ENCODE assay signal across 8 mouse cellular contexts in the genomic region with DNA sequence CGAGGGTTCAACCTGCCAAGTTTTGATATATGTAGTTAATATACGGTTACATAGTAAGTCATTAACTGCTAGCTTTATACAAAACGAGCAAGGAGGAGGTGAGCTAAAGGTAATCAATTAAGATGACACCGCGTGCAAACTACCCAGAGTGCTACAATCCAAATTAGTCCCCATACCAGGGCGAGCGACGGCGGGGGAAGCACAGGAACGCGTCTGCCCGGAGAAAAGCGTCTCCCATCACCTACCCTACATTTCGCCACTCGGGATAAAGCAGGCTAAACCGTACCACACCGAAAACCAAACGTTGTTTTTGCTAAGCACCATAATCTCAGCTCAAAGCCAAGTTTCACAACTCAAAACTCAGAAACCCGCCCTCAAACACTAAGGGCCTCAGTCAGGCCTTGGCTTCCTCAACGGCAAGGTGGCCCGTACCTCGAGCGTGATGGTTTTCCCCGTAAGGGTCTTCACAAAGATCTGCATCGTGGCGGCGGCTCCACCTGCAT. TPM values are rescaled to one million over a fixed set of nuclear protein-coding genes. Genes with fewer than 3 reads are reported as not detected.
A peak's percentile ranks its signal among the peaks of the same experiment; 100 is the strongest.
DNase-seq lines count a peak whose midpoint lies in the region; ATAC-seq and TF ChIP-seq lines count a peak whose summit lies in the region.

No protein-coding gene starts in this region.

- H3K4me3 ChIP-seq in lung, adult 2 months (replicated peaks; ENCODE audit: extremely low read depth, low read depth, low read length): peak overlapping the region; percentile 97
- peak overlapping the region; percentile 100 for H3K4me3 ChIP-seq in embryonic fibroblast, embryonic 13.5 days (ENCODE audit: insufficient read depth, low read length)
- H3K4me3 ChIP-seq in intestine, postnatal 0 days (ENCODE audit: low read depth, low read length): peak overlapping the region; percentile 72
- H3K4me3 ChIP-seq in neural tube, embryonic 13.5 days: peak overlapping the region; percentile 82

- ATAC-seq in intestine, postnatal 0 days: peak; percentile 40
- peak; percentile 21 for ATAC-seq in neural tube, embryonic 13.5 days (ENCODE audit: low read depth)
- no peak for ATAC-seq in activated CD4-positive, CD25-positive, alpha-beta regulatory T cell, adult 4 months

- peak overlapping the region; percentile 82 for H3K27ac ChIP-seq in embryonic fibroblast, embryonic 13.5 days (ENCODE audit: insufficient read depth, low read length)
- H3K27ac ChIP-seq in intestine, postnatal 0 days (ENCODE audit: low read depth, low read length): peak overlapping the region; percentile 81
- peak overlapping the region; percentile 88 for H3K27ac ChIP-seq in neural tube, embryonic 13.5 days (replicated peaks)

- WGBS in lung, adult 2 months: under 1% methylated on average over 27 of the region's 27 CpGs
- WGBS in intestine, postnatal 0 days: under 1% methylated on average over 27 of the region's 27 CpGs
- under 1% methylated on average over 27 of the region's 27 CpGs for WGBS in neural tube, embryonic 13.5 days

- peaks cover 21% of the 10 kb centered on the region for H3K36me3 ChIP-seq in intestine, postnatal 0 days (ENCODE audit: control insufficient read depth, insufficient read depth)
- H3K36me3 ChIP-seq in neural tube, embryonic 13.5 days: peaks cover 40% of the 10 kb centered on the region

- H3K4me2 ChIP-seq in intestine, postnatal 0 days (replicated peaks; ENCODE audit: low read depth): peak overlapping the region; percentile 80
- peak overlapping the region; percentile 71 for H3K4me2 ChIP-seq in neural tube, embryonic 13.5 days

- H3K9ac ChIP-seq in intestine, postnatal 0 days (ENCODE audit: low read depth, low read length): peak overlapping the region; percentile 79
- H3K9ac ChIP-seq in neural tube, embryonic 13.5 days: peak overlapping the region; percentile 89

- TF ChIP-seq CTCF in lung, adult 2 months (IDR thresholded peaks at IDR 0.05; ENCODE audit: insufficient read depth, low read length): no peak
- no peak for TF ChIP-seq CTCF in embryonic fibroblast, embryonic 13.5 days (IDR thresholded peaks at IDR 0.05; ENCODE audit: borderline replicate concordance, insufficient read depth, low read length)
- TF ChIP-seq CTCF in intestine, postnatal 0 days (IDR thresholded peaks at IDR 0.05; ENCODE audit: low read depth): no peak

- intact Hi-C loops in gastrocnemius, postnatal 36 days (cut with DNase I): loop anchor here (5.0 kb wide), 1 partner anchor 175 kb away; the partner anchor contains the start of gene Ccdc88a

- no peak for DNase-seq in lung, adult 2 months
- no peak for DNase-seq in lung, postnatal 14 days
- no peak for DNase-seq in gastrocnemius, postnatal 36 days
- DNase-seq in adrenal gland, postnatal 14 days: no peak

- H3K27me3 ChIP-seq in intestine, postnatal 0 days (replicated peaks; ENCODE audit: control insufficient read depth, insufficient read depth, low read length): no peaks in the 10 kb centered on the region
- no peaks in the 10 kb centered on the region for H3K27me3 ChIP-seq in neural tube, embryonic 13.5 days

- TF ChIP-seq POLR2A in lung, adult 2 months (IDR thresholded peaks at IDR 0.05; ENCODE audit: borderline replicate concordance, extremely low read depth, low read depth, low read length): no peak
- no peak; the same call in 1 of the 2 replicates for TF ChIP-seq POLR2A in embryonic fibroblast, embryonic 13.5 days (IDR thresholded peaks at IDR 0.05; ENCODE audit: low read depth, low read length)

- H3K4me1 ChIP-seq in lung, adult 2 months (ENCODE audit: control insufficient read depth, insufficient read depth, low read length): no peaks in the 10 kb centered on the region; the same call in 1 of the 2 replicates
- H3K4me1 ChIP-seq in embryonic fibroblast, embryonic 13.5 days (ENCODE audit: control insufficient read depth, insufficient read depth, low read length): peaks cover 3% of the 10 kb centered on the region; the same call in 1 of the 2 replicates
- H3K4me1 ChIP-seq in intestine, postnatal 0 days (replicated peaks; ENCODE audit: control insufficient read depth, insufficient read depth, low read length): peaks cover 6% of the 10 kb centered on the region
- H3K4me1 ChIP-seq in neural tube, embryonic 13.5 days (replicated peaks): peaks cover 16% of the 10 kb centered on the region

- H3K9me3 ChIP-seq in intestine, postnatal 0 days (ENCODE audit: control insufficient read depth): no peaks in the 10 kb centered on the region
- no peaks in the 10 kb centered on the region for H3K9me3 ChIP-seq in neural tube, embryonic 13.5 days

RNA-seq across cellular contexts. Expression of gene Clhc1, which starts 0.5 kb away (rescaled TPM):
- polyA plus RNA-seq in lung, adult 2 months (2012; rRNA removed): not detected in 2 replicates
- 0.49 TPM in 1 of 2 replicates, not detected in the other for polyA plus RNA-seq in embryonic fibroblast, embryonic 13.5 days (2011; ENCODE audit: insufficient read length, low read depth, missing spikeins)
- polyA plus RNA-seq in intestine, postnatal 0 days (2015; fragmentation: Nextera tagmentation; extraction: Ambion mirVana): 0.20 TPM in 1 of 2 replicates, not detected in the other
- 0.35 TPM in 1 of 2 replicates, not detected in the other for polyA plus RNA-seq in neural tube, embryonic 13.5 days (2015; fragmentation: Nextera tagmentation; extraction: Ambion mirVana)
- total RNA-seq in gastrocnemius, postnatal 36 days (2021): not detected
- 0.26 and 0.30 TPM in 2 replicates for total RNA-seq in adrenal gland, postnatal 14 days (2021)
- polyA plus RNA-seq in activated CD4-positive, CD25-positive, alpha-beta regulatory T cell, adult 4 months (2017; shearing (Covaris generic)): 1 to 10 TPM in 1 of 2 experiments, under 1 TPM in 1; 0.78 to 1.2 TPM

RNA-seq across cellular contexts. Expression of gene Rps27a, which starts 0.6 kb away (rescaled TPM):
- polyA plus RNA-seq in lung, adult 2 months (2012; rRNA removed): 68.8 and 118 TPM in 2 replicates
- 1,861 and 1,959 TPM in 2 replicates for polyA plus RNA-seq in embryonic fibroblast, embryonic 13.5 days (2011; ENCODE audit: insufficient read length, low read depth, missing spikeins)
- 769 and 795 TPM in 2 replicates for polyA plus RNA-seq in intestine, postnatal 0 days (2015; fragmentation: Nextera tagmentation; extraction: Ambion mirVana)
- 685 and 734 TPM in 2 replicates for polyA plus RNA-seq in neural tube, embryonic 13.5 days (2015; fragmentation: Nextera tagmentation; extraction: Ambion mirVana)
- total RNA-seq in gastrocnemius, postnatal 36 days (2021): 100 to 1,000 TPM; 310 to 371 TPM
- total RNA-seq in adrenal gland, postnatal 14 days (2021): 758 and 928 TPM in 2 replicates
- 1,000 to 10,000 TPM; 1,318 to 1,662 TPM for polyA plus RNA-seq in activated CD4-positive, CD25-positive, alpha-beta regulatory T cell, adult 4 months (2017; shearing (Covaris generic))

RNA-seq across cellular contexts. Expression of gene Mtif2, which starts 21.1 kb away (rescaled TPM):
- polyA plus RNA-seq in lung, adult 2 months (2012; rRNA removed): 5.5 and 8.2 TPM in 2 replicates
- 23.8 TPM in 2 replicates for polyA plus RNA-seq in embryonic fibroblast, embryonic 13.5 days (2011; ENCODE audit: insufficient read length, low read depth, missing spikeins)
- 19.9 and 30.0 TPM in 2 replicates for polyA plus RNA-seq in intestine, postnatal 0 days (2015; fragmentation: Nextera tagmentation; extraction: Ambion mirVana)
- polyA plus RNA-seq in neural tube, embryonic 13.5 days (2015; fragmentation: Nextera tagmentation; extraction: Ambion mirVana): 53.1 and 59.4 TPM in 2 replicates
- total RNA-seq in gastrocnemius, postnatal 36 days (2021): 10 to 100 TPM; 23.1 to 23.5 TPM
- total RNA-seq in adrenal gland, postnatal 14 days (2021): 54.4 and 57.0 TPM in 2 replicates
- 10 to 100 TPM; 47.4 to 52.1 TPM for polyA plus RNA-seq in activated CD4-positive, CD25-positive, alpha-beta regulatory T cell, adult 4 months (2017; shearing (Covaris generic))

RNA-seq across cellular contexts. Expression of gene Prorsd1, which starts 32.5 kb away (rescaled TPM):
- polyA plus RNA-seq in lung, adult 2 months (2012; rRNA removed): 2.1 and 3.2 TPM in 2 replicates
- 22.5 and 24.0 TPM in 2 replicates for polyA plus RNA-seq in embryonic fibroblast, embryonic 13.5 days (2011; ENCODE audit: insufficient read length, low read depth, missing spikeins)
- polyA plus RNA-seq in intestine, postnatal 0 days (2015; fragmentation: Nextera tagmentation; extraction: Ambion mirVana): 19.2 and 22.4 TPM in 2 replicates
- polyA plus RNA-seq in neural tube, embryonic 13.5 days (2015; fragmentation: Nextera tagmentation; extraction: Ambion mirVana): 14.4 and 17.8 TPM in 2 replicates
- 10 to 100 TPM; 18.8 to 20.3 TPM for total RNA-seq in gastrocnemius, postnatal 36 days (2021)
- total RNA-seq in adrenal gland, postnatal 14 days (2021): 22.1 and 23.1 TPM in 2 replicates
- 10 to 100 TPM; 43.2 to 49.5 TPM for polyA plus RNA-seq in activated CD4-positive, CD25-positive, alpha-beta regulatory T cell, adult 4 months (2017; shearing (Covaris generic))
